Mouse (Mus musculus): ENCODE measurements around the gene Hivep3. TPM values are rescaled to one million over a fixed set of nuclear protein-coding genes. Genes with fewer than 3 reads are reported as not detected.
A peak's percentile ranks its signal among the peaks of the same experiment; 100 is the strongest.

Gene Hivep3
- total and polyA plus RNA-seq, 3 experiments, result 5.1 to 8.2 (median 6.0) TPM

DNA sequence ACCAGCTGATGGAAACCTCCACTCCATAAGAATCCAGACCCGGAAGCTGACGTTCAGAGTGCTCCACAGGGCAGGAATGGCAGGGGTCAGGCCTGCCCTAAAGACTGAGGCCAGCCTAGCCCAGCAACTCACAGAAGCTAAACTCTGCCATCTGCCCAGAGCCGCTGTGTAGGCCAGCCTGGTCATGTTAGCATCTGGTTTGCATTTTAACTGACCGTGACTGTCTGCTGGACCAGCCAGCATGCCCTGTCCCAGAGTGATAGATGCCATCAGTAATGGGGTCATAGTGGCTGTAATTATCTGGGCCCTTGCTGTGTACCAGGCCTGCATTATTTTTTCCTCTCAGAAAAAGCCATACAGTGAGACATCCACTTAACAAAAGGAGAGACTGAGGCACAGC is 397.3 kb downstream of the Hivep3 start:
- Histone ChIP-seq H3K9ac (ENCODE audit: low read depth, low read length) (no peak overlapping the region), H3K27me3 (ENCODE audit: control insufficient read depth, insufficient read depth, low read length) (no peaks in the 10 kb centered on the region), H3K36me3 (ENCODE audit: control insufficient read depth, insufficient read depth, low read length) (no peaks in the 10 kb centered on the region), H3K4me1 (ENCODE audit: control insufficient read depth, insufficient read depth, low read length) (no peaks in the 10 kb centered on the region; the same call in 1 of the 2 replicates), H3K4me3 (no peak overlapping the region), H3K79me2 (replicated peaks; ENCODE audit: control insufficient read depth, insufficient read depth, low read length) (no peaks in the 10 kb centered on the region), H3K27ac (no peak overlapping the region)
- intact Hi-C loops (cut with DNase I), result no loop called here
- TF ChIP-seq CTCF (IDR thresholded peaks at IDR 0.05) (no peak), EP300 (IDR thresholded peaks at IDR 0.05; ENCODE audit: insufficient read depth, low read depth, low read length) (no peak), POLR2A (IDR thresholded peaks at IDR 0.05; ENCODE audit: insufficient read depth, low read depth, low read length) (no peak)
- 89% methylated on average over 4 of the region's 4 CpGs for WGBS
- DNase-seq, result no peak

DNA sequence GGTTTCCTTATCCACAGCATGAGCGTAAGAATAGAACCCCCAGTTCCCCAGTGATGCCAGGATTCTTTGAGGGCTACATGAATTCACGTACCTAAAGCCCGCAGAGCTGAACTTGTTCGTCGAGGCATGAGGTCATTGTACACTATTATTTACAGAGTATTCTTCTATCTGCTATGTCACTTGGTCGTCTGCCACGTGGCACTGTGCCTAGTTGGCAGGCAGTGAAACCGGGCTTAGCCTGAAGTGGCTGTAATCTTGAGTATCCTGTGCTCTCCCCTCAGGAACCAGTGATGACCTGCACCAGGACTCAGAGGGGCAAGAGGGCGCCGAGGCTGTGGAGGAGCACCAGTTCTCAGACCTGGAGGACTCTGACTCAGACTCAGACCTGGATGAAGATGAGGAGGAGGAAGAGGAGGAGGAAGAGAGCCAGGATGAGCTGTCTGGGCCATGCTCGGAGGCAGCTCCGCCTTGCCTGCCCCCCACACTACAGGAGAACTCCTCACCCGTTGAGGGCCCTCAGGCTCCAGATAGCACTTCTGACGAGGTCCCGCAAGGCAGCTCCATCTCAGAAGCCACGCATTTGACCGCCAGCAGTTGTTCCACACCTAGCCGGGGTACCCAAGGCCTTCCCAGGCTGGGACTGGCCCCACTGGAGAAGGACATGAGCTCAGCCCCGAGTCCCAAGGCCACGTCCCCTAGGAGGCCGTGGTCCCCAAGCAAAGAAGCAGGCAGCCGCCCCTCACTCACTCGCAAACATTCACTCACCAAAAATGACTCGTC is 398.0 kb downstream of the Hivep3 start:
- Histone ChIP-seq H3K27ac (no peak overlapping the region), H3K79me2 (replicated peaks; ENCODE audit: control insufficient read depth, insufficient read depth, low read length) (no peaks in the 10 kb centered on the region), H3K36me3 (ENCODE audit: control insufficient read depth, insufficient read depth, low read length) (no peaks in the 10 kb centered on the region), H3K27me3 (ENCODE audit: control insufficient read depth, insufficient read depth, low read length) (no peaks in the 10 kb centered on the region), H3K4me3 (no peak overlapping the region), H3K9ac (ENCODE audit: low read depth, low read length) (no peak overlapping the region), H3K4me1 (ENCODE audit: control insufficient read depth, insufficient read depth, low read length) (no peaks in the 10 kb centered on the region; the same call in 1 of the 2 replicates)
- intact Hi-C loops (cut with DNase I), result no loop called here
- peak; percentile 66 to 78 for DNase-seq
- WGBS, result 54% methylated on average over 24 of the region's 24 CpGs
- TF ChIP-seq EP300 (IDR thresholded peaks at IDR 0.05; ENCODE audit: insufficient read depth, low read depth, low read length) (no peak), CTCF (IDR thresholded peaks at IDR 0.05) (no peak), POLR2A (IDR thresholded peaks at IDR 0.05; ENCODE audit: insufficient read depth, low read depth, low read length) (no peak)

DNA sequence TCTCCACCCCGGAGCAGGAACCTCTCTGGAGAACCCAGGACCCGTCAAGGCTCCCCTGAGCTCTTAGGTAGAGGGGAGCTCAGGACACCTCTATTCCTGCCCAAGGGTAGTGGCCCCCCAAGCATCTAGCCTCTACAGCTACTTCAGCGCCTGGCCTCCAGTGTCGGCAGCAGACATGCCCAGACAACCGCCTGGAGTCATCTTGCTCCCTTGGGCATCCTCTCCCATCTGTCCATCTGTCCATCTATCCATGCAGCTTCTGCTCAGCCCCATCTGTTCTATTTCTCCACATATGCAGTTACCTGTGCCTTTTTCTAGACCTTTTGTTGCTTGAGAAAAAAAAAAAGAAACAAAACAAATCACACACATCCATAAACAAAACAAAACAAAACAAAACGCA is 400.6 kb downstream of the Hivep3 start:
- no peak overlapping the region for H3K4me3 ChIP-seq
- H3K27ac ChIP-seq, result no peak overlapping the region
- WGBS, result 92% methylated on average over 6 of the region's 6 CpGs
- no peak overlapping the region for H3K9ac ChIP-seq (ENCODE audit: low read depth, low read length)
- no peak for DNase-seq
- H3K27me3 ChIP-seq (ENCODE audit: control insufficient read depth, insufficient read depth, low read length), result no peaks in the 10 kb centered on the region
- no peaks in the 10 kb centered on the region for H3K4me1 ChIP-seq (ENCODE audit: control insufficient read depth, insufficient read depth, low read length)
- no peaks in the 10 kb centered on the region for H3K79me2 ChIP-seq (replicated peaks; ENCODE audit: control insufficient read depth, insufficient read depth, low read length)
- TF ChIP-seq CTCF (IDR thresholded peaks at IDR 0.05), result no peak
- TF ChIP-seq POLR2A (IDR thresholded peaks at IDR 0.05; ENCODE audit: insufficient read depth, low read depth, low read length), result no peak
- TF ChIP-seq EP300 (IDR thresholded peaks at IDR 0.05; ENCODE audit: insufficient read depth, low read depth, low read length), result no peak
- no peaks in the 10 kb centered on the region for H3K36me3 ChIP-seq (ENCODE audit: control insufficient read depth, insufficient read depth, low read length)
- intact Hi-C loops (cut with DNase I), result no loop called here

DNA sequence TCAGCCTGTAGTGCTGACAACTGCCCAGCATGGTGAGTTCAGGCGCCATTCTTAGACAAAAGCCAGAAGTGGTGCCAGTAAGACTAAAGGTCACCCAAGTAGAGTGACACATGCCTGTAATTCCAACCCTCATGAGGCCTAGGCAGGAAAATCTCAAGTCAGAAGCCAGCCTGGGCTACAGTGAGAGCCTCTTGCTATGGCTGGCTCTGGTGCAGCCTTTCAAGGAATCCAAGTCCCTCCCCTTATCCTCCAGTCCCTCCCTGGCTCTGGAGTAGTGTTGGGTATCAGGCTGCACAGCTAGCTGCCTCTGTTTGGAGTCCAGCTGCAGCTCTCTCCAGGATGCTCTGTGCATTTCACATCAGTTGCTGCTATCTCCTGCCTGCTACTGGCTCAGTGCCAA is 408.2 kb downstream of the Hivep3 start:
- Histone ChIP-seq H3K79me2 (replicated peaks; ENCODE audit: control insufficient read depth, insufficient read depth, low read length) (no peaks in the 10 kb centered on the region), H3K4me1 (ENCODE audit: control insufficient read depth, insufficient read depth, low read length) (peaks cover 2% of the 10 kb centered on the region; the same call in 1 of the 2 replicates), H3K36me3 (ENCODE audit: control insufficient read depth, insufficient read depth, low read length) (no peaks in the 10 kb centered on the region), H3K4me3 (no peak overlapping the region), H3K9ac (ENCODE audit: low read depth, low read length) (no peak overlapping the region), H3K27ac (no peak overlapping the region), H3K27me3 (ENCODE audit: control insufficient read depth, insufficient read depth, low read length) (no peaks in the 10 kb centered on the region)
- TF ChIP-seq EP300 (IDR thresholded peaks at IDR 0.05; ENCODE audit: insufficient read depth, low read depth, low read length), result no peak
- TF ChIP-seq POLR2A (IDR thresholded peaks at IDR 0.05; ENCODE audit: insufficient read depth, low read depth, low read length), result no peak
- no peak for TF ChIP-seq CTCF (IDR thresholded peaks at IDR 0.05)
- whole genome bisulfite sequencing, result 17% methylated on average over 1 of the region's 1 CpGs
- intact Hi-C loops (cut with DNase I), result no loop called here
- no peak for DNase-seq

DNA sequence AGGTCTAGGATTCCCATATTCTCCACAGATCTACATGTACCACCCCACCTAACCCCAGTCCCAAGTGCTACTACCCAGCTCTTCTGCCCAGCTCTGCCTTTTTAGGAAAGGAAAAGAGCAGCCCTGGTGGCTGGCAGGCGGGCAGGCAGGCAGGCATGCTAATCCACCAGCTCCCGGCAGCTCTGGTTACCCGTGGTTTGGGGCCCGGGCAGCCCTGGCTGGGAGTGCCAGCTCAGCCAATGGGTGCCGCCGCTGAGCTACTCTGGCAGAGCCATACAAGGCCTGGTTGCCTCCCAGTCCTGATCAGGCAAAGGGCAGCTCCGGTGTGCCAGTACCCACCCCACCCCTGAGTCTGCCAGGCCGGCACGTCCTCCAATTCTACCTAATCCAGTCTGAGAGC is 409.3 kb downstream of the Hivep3 start:
- 74% methylated on average over 9 of the region's 9 CpGs for WGBS

DNA sequence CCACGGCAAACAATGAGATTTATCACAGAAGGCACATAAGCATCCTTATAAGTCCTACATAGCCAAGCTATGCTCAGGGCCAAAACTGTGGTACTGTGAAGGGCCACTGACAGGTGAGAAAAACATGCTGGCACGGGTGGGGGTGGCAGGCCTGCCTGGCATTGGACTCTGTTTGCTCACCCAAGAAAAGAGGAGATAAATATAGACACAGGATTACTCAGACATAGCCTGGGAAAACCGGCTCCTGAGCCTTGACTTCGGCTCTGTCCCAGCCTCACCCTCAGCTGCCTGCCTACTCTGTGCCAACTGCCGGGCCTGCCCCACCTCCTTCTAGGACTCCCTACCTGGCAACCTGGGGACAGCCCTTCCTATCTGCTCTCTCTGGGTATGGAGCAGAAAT is 410.8 kb downstream of the Hivep3 start:
- H3K4me3 ChIP-seq, result no peak overlapping the region
- H3K27ac ChIP-seq, result no peak overlapping the region; the same call in 1 of the 2 replicates
- peak; percentile 55 to 75 for DNase-seq
- intact Hi-C loops (cut with DNase I), result no loop called here
- TF ChIP-seq POLR2A (IDR thresholded peaks at IDR 0.05; ENCODE audit: insufficient read depth, low read depth, low read length) (no peak), EP300 (IDR thresholded peaks at IDR 0.05; ENCODE audit: insufficient read depth, low read depth, low read length) (0 out of 2 replicates have a peak, but pooled peaks have one; percentile 11)
- H3K79me2 ChIP-seq (replicated peaks; ENCODE audit: control insufficient read depth, insufficient read depth, low read length), result no peaks in the 10 kb centered on the region
- H3K27me3 ChIP-seq (ENCODE audit: control insufficient read depth, insufficient read depth, low read length), result no peaks in the 10 kb centered on the region
- no peak overlapping the region for H3K9ac ChIP-seq (ENCODE audit: low read depth, low read length)
- peaks cover 4% of the 10 kb centered on the region; the same call in 1 of the 2 replicates for H3K4me1 ChIP-seq (ENCODE audit: control insufficient read depth, insufficient read depth, low read length)
- WGBS, result 56% methylated on average over 5 of the region's 5 CpGs
- H3K36me3 ChIP-seq (ENCODE audit: control insufficient read depth, insufficient read depth, low read length), result no peaks in the 10 kb centered on the region

More for the DNA sequence above, 409.3 kb downstream of the Hivep3 start:
- no peak for DNase-seq
- no peak overlapping the region for H3K4me3 ChIP-seq
- no peaks in the 10 kb centered on the region for H3K36me3 ChIP-seq (ENCODE audit: control insufficient read depth, insufficient read depth, low read length)
- TF ChIP-seq EP300 (IDR thresholded peaks at IDR 0.05; ENCODE audit: insufficient read depth, low read depth, low read length) (no peak), POLR2A (IDR thresholded peaks at IDR 0.05; ENCODE audit: insufficient read depth, low read depth, low read length) (no peak), CTCF (IDR thresholded peaks at IDR 0.05) (no peak)
- no peaks in the 10 kb centered on the region for H3K79me2 ChIP-seq (replicated peaks; ENCODE audit: control insufficient read depth, insufficient read depth, low read length)
- no peak overlapping the region for H3K9ac ChIP-seq (ENCODE audit: low read depth, low read length)
- no peaks in the 10 kb centered on the region for H3K27me3 ChIP-seq (ENCODE audit: control insufficient read depth, insufficient read depth, low read length)
- intact Hi-C loops (cut with DNase I), result no loop called here
- H3K27ac ChIP-seq, result no peak overlapping the region
- peaks cover 2% of the 10 kb centered on the region; the same call in 1 of the 2 replicates for H3K4me1 ChIP-seq (ENCODE audit: control insufficient read depth, insufficient read depth, low read length)
